Mouse (Mus musculus) MEL-GATA-1-ER (cell line): ENCODE measurements at regions not wholly inside any gene's neighbourhood (a gene's known extent, or its start where the extent isn't known, plus 50 kb on each side); places are given as distances from the start of the nearest gene placed in this dataset.

Experiments
- DNase-seq: peaks from one replicate; pipeline ENCODE4 v3.0.0-alpha.2; 2012; ENCODE audit warnings: low read depth; ENCODE audit errors: extremely low read depth

DNA sequence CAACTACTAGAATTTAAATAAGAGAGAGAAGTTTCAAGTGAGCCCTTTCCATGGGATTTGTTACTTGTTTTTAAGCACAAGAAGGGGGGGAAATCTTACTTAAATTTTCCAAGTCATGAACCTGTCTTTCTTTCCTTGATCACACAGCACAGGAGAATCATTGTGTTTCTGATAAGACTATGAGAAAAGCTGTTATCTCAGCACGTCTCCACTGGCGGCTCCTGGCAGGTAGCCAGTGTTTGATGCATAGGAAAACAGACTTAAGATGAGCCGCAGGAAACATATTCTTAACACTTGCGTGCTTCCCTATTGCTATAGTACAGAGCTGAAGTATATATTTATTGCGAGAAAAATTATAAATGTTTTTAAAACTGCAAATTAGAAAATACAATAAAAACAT lies 920.3 kb downstream of the Efna5 start:
- DNase-seq, result peak; percentile 63

GRCm38 (mm10) chr17:61960017-61960813 lies 920.9 kb downstream of the Efna5 start:
- peak; percentile 96 for DNase-seq

- peak; percentile 18 for DNase-seq
Observed at GRCm38 (mm10) chr17:61917766-61918165, 963.4 kb downstream of the Efna5 start.

GRCm38 (mm10) chr17:61902898-61903297 lies 978.2 kb downstream of the Efna5 start:
- DNase-seq, result no peak

DNA sequence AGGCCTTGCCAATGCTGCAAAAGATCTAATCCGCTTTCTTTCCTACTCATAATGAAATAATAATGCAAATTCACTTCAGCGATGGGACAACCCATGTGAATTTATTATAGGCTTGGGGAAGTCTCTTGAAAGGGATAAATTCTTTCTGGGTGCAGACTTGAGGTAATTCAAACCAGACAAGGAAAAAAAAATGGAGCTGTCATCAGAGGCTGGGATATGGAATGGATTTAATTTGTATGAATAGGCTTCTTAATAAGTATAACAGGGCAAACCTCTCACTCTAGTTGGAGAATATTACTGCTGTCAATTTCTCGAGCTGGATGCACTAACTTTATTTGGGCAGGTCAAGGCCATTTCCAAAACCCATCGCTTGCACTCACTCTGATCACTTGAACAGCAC lies 990.5 kb downstream of the Efna5 start:
- no peak for DNase-seq

DNA sequence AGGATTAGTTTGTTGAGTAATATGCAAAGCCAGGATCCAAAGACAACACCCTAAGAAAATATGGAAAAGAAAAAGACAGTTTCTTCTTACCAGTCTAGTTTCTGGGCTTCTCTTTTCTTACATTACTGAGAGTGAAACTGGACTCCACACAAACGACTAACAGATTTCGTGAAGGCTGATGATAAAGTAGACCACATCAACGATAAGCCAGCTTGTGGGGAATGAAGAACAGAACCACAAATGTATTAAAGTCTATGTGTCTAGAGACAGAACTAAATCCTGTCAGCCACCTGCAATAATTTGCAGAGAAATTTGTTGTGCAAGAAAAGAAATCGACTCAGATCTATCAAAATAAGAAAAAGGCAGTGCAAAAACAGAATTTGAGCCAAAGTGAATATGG lies 1015.0 kb downstream of the Efna5 start:
- DNase-seq, result no peak

DNA sequence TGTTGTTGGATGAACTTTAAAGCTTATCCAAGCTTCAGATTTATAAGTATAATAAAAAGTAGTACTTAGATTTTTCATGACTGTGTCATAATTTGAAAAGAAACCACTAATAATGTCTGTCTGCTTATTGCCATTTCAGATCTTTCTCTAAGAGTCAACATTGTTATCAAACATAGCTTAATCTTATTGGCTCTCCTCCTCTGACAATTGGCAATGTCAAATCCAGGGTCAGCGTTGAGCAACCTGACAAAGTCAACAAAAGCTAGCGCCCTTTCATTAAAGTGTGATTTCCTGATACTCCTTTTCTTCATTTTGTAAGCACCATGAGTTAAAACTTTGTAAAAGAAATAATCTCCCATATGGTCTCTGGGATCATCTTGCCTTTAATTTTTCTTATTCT lies 1018.7 kb downstream of the Efna5 start:
- DNase-seq, result no peak

DNA sequence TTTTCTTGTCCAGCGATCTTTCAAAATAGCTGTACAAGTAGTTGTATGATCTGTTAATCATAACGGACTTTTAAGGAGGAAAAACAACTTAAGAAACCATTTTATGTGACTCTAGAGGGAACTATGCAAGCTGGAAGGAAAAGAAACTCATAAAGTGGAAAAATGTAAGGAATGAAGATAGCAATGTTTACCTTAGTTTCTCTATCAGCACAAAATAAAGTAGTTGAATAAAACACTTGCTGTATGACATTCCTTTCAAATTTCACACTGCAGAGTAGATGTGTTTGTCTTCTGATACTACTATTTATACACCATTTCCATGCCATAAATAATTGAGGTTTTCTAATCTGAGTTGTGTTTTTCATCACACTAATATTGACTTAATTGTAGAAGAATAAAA lies 1043.6 kb downstream of the Efna5 start:
- DNase-seq, result no peak

GRCm38 (mm10) chr17:61815490-61815889 lies 1065.6 kb downstream of the Efna5 start:
- no peak for DNase-seq

DNA sequence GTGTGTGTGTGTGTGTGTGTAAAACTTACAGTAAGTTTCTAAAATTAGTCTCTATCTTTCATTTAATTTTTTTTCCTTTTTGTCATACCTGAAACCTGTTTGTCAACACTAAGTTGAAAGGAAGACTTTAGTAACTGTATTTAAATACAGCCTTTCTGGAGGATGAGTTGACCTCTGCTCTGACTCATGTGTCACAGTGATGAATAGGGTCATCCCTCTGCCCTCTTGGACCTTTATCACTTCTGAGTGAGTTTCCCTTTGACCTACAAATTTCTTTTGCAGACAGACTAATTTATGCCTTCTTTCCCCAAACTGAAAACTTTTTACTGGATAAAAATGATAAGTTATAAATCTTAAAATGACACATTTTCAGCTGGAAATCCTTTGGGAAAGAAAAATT lies 1112.8 kb downstream of the Efna5 start:
- no peak for DNase-seq

DNA sequence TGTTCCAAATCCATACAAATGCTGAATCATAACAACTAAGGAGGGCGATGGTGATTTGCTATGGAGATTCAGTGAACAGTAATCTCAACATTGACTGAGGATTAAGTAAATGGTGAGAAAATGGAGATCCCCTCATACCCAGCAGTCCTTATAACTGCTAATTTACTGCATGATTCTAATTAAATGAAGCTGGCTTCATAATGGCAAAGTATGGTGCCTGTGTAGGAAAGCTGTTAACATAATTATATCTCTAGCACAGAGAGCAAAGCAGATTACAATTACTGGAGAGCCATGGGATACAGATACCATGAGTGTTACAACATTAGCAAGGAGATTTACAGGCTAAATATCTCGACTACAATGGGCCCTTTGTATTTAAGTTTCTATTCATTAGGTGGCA lies 1116.0 kb downstream of the Efna5 start:
- no peak for DNase-seq
